Mouse (Mus musculus) embryonic facial prominence, embryonic 15.5 days (tissue): ENCODE results near the gene Dscam. TPM values are rescaled to one million over a fixed set of nuclear protein-coding genes. Genes with fewer than 3 reads are reported as not detected.

Source experiments
- ATAC-seq: fragments of 200-750 bp; cut with Nextera tagmentation; 2 replicates; pipeline ENCODE4 v1.8.0; 2017; ENCODE audit warnings: low read depth, moderate TSS enrichment; ENCODE audit not compliant: insufficient number of reproducible peaks, low FRiP score, low TSS enrichment
- H3K27ac ChIP-seq: fragments of 300-500 bp; sonication (generic); replicated peaks from 2 replicates; pipeline ENCODE4 v1.5.1; 2015; ENCODE audit warnings: mild to moderate bottlenecking, inconsistent platforms
- H3K27me3 ChIP-seq: fragments of 300-500 bp; sonication (generic); 2 replicates; pipeline ENCODE4 v1.6.1; 2015; ENCODE audit warnings: inconsistent platforms
- H3K36me3 ChIP-seq: fragments of 300-500 bp; sonication (generic); 2 replicates; pipeline ENCODE4 v1.6.1; 2015; ENCODE audit warnings: mild to moderate bottlenecking, inconsistent platforms
- H3K4me1 ChIP-seq: fragments of 300-500 bp; sonication (generic); 2 replicates; pipeline ENCODE4 v1.6.1; 2015; ENCODE audit warnings: inconsistent platforms
- H3K4me2 ChIP-seq: fragments of 300-500 bp; sonication (generic); replicated peaks from 2 replicates; pipeline ENCODE4 v1.6.1; 2015; ENCODE audit warnings: mild to moderate bottlenecking, inconsistent platforms
- H3K4me3 ChIP-seq: fragments of 300-500 bp; sonication (generic); replicated peaks from 2 replicates; pipeline ENCODE4 v1.5.1; 2015; ENCODE audit warnings: mild to moderate bottlenecking, inconsistent platforms
- H3K9ac ChIP-seq: fragments of 300-500 bp; sonication (generic); 2 replicates; pipeline ENCODE4 v1.6.1; 2015; ENCODE audit warnings: inconsistent platforms
- H3K9me3 ChIP-seq: fragments of 300-500 bp; sonication (generic); replicated peaks from 2 replicates; pipeline ENCODE4 v1.6.1; 2016; ENCODE audit warnings: inconsistent platforms
- WGBS: fragments of 180-500 bp; shearing (Covaris S2); methylation state at CpG from one replicate; pipeline ENCODE4 v1.1.7; 2015; 5-methylcytosine and 5-hydroxymethylcytosine counted together
- polyA plus RNA-seq: library from polyadenylated mRNA; unstranded; fragments of >200 nt; fragmentation: Nextera tagmentation; extraction: Ambion mirVana; gene quantifications from 2 replicates; pipeline ENCODE4 v1.2.1, GENCODE M21; 2015

Gene Dscam
- polyA plus RNA-seq, 1 experiment from 2014 or later, result 0.31 TPM

GRCm38 (mm10) chr16:96630241-96630640 is 540.3 kb downstream of the Dscam start:
- Histone ChIP-seq H3K9ac (no peak overlapping the region), H3K4me1 (no peaks in the 10 kb centered on the region), H3K4me2 (no peak overlapping the region), H3K27me3 (no peaks in the 10 kb centered on the region), H3K27ac (no peak overlapping the region), H3K4me3 (no peak overlapping the region), H3K36me3 (no peaks in the 10 kb centered on the region), H3K9me3 (no peaks in the 10 kb centered on the region)
- ATAC-seq, result no peak
- 71% methylated on average over 7 of the region's 7 CpGs for WGBS

GRCm38 (mm10) chr16:96629623-96630022 is 540.9 kb downstream of the Dscam start:
- no peak overlapping the region for H3K9ac ChIP-seq
- H3K4me3 ChIP-seq, result no peak overlapping the region
- no peak overlapping the region for H3K27ac ChIP-seq
- ATAC-seq, result no peak
- H3K4me2 ChIP-seq, result no peak overlapping the region
- no peaks in the 10 kb centered on the region for H3K9me3 ChIP-seq
- H3K4me1 ChIP-seq, result no peaks in the 10 kb centered on the region
- no peaks in the 10 kb centered on the region for H3K27me3 ChIP-seq
- WGBS, result 73% methylated on average over 5 of the region's 5 CpGs
- no peaks in the 10 kb centered on the region for H3K36me3 ChIP-seq

- 0 out of 2 replicates have a peak, but pooled peaks have one; percentile 39 for ATAC-seq
- H3K36me3 ChIP-seq, result no peaks in the 10 kb centered on the region
- H3K4me2 ChIP-seq, result no peak overlapping the region
- no peak overlapping the region for H3K4me3 ChIP-seq
- 81% methylated on average over 4 of the region's 4 CpGs for WGBS
- no peaks in the 10 kb centered on the region for H3K9me3 ChIP-seq
- H3K9ac ChIP-seq, result no peak overlapping the region
- peaks cover 2% of the 10 kb centered on the region for H3K4me1 ChIP-seq
- no peak overlapping the region for H3K27ac ChIP-seq
- H3K27me3 ChIP-seq, result no peaks in the 10 kb centered on the region
Observed at GRCm38 (mm10) chr16:96625468-96625867, 545.1 kb downstream of the Dscam start.

GRCm38 (mm10) chr16:96624570-96625411 is 545.8 kb downstream of the Dscam start:
- Histone ChIP-seq H3K4me2 (no peak overlapping the region), H3K9me3 (no peaks in the 10 kb centered on the region), H3K4me3 (no peak overlapping the region), H3K4me1 (peaks cover 8% of the 10 kb centered on the region), H3K36me3 (no peaks in the 10 kb centered on the region), H3K27ac (no peak overlapping the region), H3K9ac (no peak overlapping the region), H3K27me3 (no peaks in the 10 kb centered on the region)
- ATAC-seq, result 0 out of 2 replicates have a peak, but pooled peaks have one; percentile 15
- 71% methylated on average over 7 of the region's 7 CpGs for WGBS

GRCm38 (mm10) chr16:96620861-96621260 is 549.7 kb downstream of the Dscam start:
- Histone ChIP-seq H3K9ac (no peak overlapping the region), H3K9me3 (no peaks in the 10 kb centered on the region), H3K4me3 (no peak overlapping the region), H3K27me3 (no peaks in the 10 kb centered on the region), H3K36me3 (no peaks in the 10 kb centered on the region), H3K4me2 (no peak overlapping the region), H3K4me1 (peaks cover 26% of the 10 kb centered on the region), H3K27ac (no peak overlapping the region)
- 93% methylated on average over 6 of the region's 6 CpGs for WGBS
- no peak for ATAC-seq

GRCm38 (mm10) chr16:96620402-96620801 is 550.1 kb downstream of the Dscam start:
- no peak for ATAC-seq
- no peak overlapping the region for H3K27ac ChIP-seq
- H3K9ac ChIP-seq, result no peak overlapping the region
- H3K9me3 ChIP-seq, result no peaks in the 10 kb centered on the region
- H3K36me3 ChIP-seq, result no peaks in the 10 kb centered on the region
- no peak overlapping the region for H3K4me2 ChIP-seq
- no peaks in the 10 kb centered on the region for H3K27me3 ChIP-seq
- peaks cover 26% of the 10 kb centered on the region for H3K4me1 ChIP-seq
- WGBS, result 57% methylated on average over 5 of the region's 5 CpGs
- H3K4me3 ChIP-seq, result no peak overlapping the region

- ATAC-seq, result peak; percentile 43; the same call in 1 of the 2 replicates
- Histone ChIP-seq H3K4me3 (no peak overlapping the region), H3K4me1 (peaks cover 26% of the 10 kb centered on the region), H3K36me3 (no peaks in the 10 kb centered on the region), H3K27me3 (no peaks in the 10 kb centered on the region), H3K27ac (0 out of 2 replicates have a peak overlapping the region, but pooled peaks have one; percentile 17), H3K9ac (no peak overlapping the region), H3K9me3 (no peaks in the 10 kb centered on the region), H3K4me2 (no peak overlapping the region)
- 21% methylated on average over 4 of the region's 4 CpGs for WGBS
Observed at GRCm38 (mm10) chr16:96617772-96618171, 552.8 kb downstream of the Dscam start.

- Histone ChIP-seq H3K4me3 (no peak overlapping the region), H3K9me3 (no peaks in the 10 kb centered on the region), H3K36me3 (no peaks in the 10 kb centered on the region), H3K27ac (no peak overlapping the region), H3K4me1 (peaks cover 10% of the 10 kb centered on the region; the same call in 1 of the 2 replicates), H3K27me3 (no peaks in the 10 kb centered on the region), H3K9ac (no peak overlapping the region), H3K4me2 (no peak overlapping the region)
- ATAC-seq, result no peak
- 54% methylated on average over 4 of the region's 4 CpGs for WGBS
Observed at GRCm38 (mm10) chr16:96613275-96613674, 557.3 kb downstream of the Dscam start.

GRCm38 (mm10) chr16:96610806-96611205 is 559.7 kb downstream of the Dscam start:
- WGBS, result 84% methylated on average over 1 of the region's 1 CpGs
- Histone ChIP-seq H3K4me1 (no peaks in the 10 kb centered on the region), H3K9ac (no peak overlapping the region), H3K9me3 (no peaks in the 10 kb centered on the region), H3K4me2 (no peak overlapping the region), H3K36me3 (no peaks in the 10 kb centered on the region), H3K27ac (no peak overlapping the region), H3K4me3 (no peak overlapping the region), H3K27me3 (no peaks in the 10 kb centered on the region)
- no peak for ATAC-seq

- no peak for ATAC-seq
- 61% methylated on average over 2 of the region's 2 CpGs for WGBS
- no peaks in the 10 kb centered on the region for H3K9me3 ChIP-seq
- H3K4me2 ChIP-seq, result no peak overlapping the region
- no peaks in the 10 kb centered on the region for H3K27me3 ChIP-seq
- no peaks in the 10 kb centered on the region for H3K36me3 ChIP-seq
- H3K27ac ChIP-seq, result no peak overlapping the region
- H3K9ac ChIP-seq, result no peak overlapping the region
- no peaks in the 10 kb centered on the region for H3K4me1 ChIP-seq
- H3K4me3 ChIP-seq, result no peak overlapping the region
Observed at GRCm38 (mm10) chr16:96602206-96602605, 568.3 kb downstream of the Dscam start.

GRCm38 (mm10) chr16:96600791-96601190 is 569.8 kb downstream of the Dscam start:
- H3K4me3 ChIP-seq, result no peak overlapping the region
- H3K27me3 ChIP-seq, result no peaks in the 10 kb centered on the region
- H3K9ac ChIP-seq, result no peak overlapping the region
- H3K9me3 ChIP-seq, result no peaks in the 10 kb centered on the region
- no peak for ATAC-seq
- no peaks in the 10 kb centered on the region for H3K36me3 ChIP-seq
- H3K4me2 ChIP-seq, result no peak overlapping the region
- WGBS, result 87% methylated on average over 11 of the region's 11 CpGs
- H3K4me1 ChIP-seq, result no peaks in the 10 kb centered on the region
- H3K27ac ChIP-seq, result no peak overlapping the region
